Mouse (Mus musculus): ENCODE data around the gene Il18r1. TPM values are rescaled to one million over a fixed set of nuclear protein-coding genes. Genes with fewer than 3 reads are reported as not detected.

Il18r1 gene
- total RNA-seq, 2 experiments from 2014 or later, result not detected

Other genes with a start within 250 kb of the Il18r1 start
- 1 to 10 TPM; 1.2 to 1.4 TPM for gene Il1r1, start 240.5 kb upstream of the Il18r1 start, total RNA-seq (2021)
- 1 to 10 TPM; 1.0 to 1.7 TPM for gene Il1rl2, start 140.9 kb upstream of the Il18r1 start, total RNA-seq (2021)
- gene Il1rl1, start 36.0 kb upstream of the Il18r1 start, total RNA-seq (2021), result under 1 TPM; 0.54 to 0.60 TPM
- under 1 TPM; 0.12 TPM for gene Il18rap, start 49.8 kb downstream of the Il18r1 start, total RNA-seq (2021)
- gene Slc9a4, start 114.5 kb downstream of the Il18r1 start, total RNA-seq (2021), result 1 to 10 TPM in 1 of 2 experiments, under 1 TPM in 1; 0.24 to 1.8 TPM
- 1 to 10 TPM; 1.6 to 2.5 TPM for gene Slc9a2, start 215.0 kb downstream of the Il18r1 start, total RNA-seq (2021)